Mouse (Mus musculus) limb, embryonic 14.5 days (tissue): Measurements from ENCODE around the gene Aunip. TPM values are rescaled to one million over a fixed set of nuclear protein-coding genes. Genes with fewer than 3 reads are reported as not detected.
A peak's percentile ranks its signal among the peaks of the same experiment; 100 is the strongest.

Source experiments
- ATAC-seq: fragments of 200-750 bp; cut with Nextera tagmentation; 2 replicates; pipeline ENCODE4 v1.8.0; 2017; ENCODE audit warnings: low read depth, moderate number of reproducible peaks, moderate TSS enrichment; ENCODE audit not compliant: low FRiP score
- DNase-seq: peaks from one replicate; pipeline ENCODE4 v3.0.0-alpha.2; 2015; ENCODE audit warnings: low spot score
- H3K27ac ChIP-seq: fragments of 300-500 bp; sonication (generic); replicated peaks from 2 replicates; pipeline ENCODE4 v1.5.1; 2014; ENCODE audit warnings: low read depth, mild to moderate bottlenecking, low read length, moderate library complexity, mixed read lengths
- H3K27me3 ChIP-seq: fragments of 300-500 bp; sonication (generic); 2 replicates; pipeline ENCODE4 v1.6.1; 2014; ENCODE audit warnings: low read length, mixed read lengths; ENCODE audit not compliant: control insufficient read depth, insufficient read depth
- H3K36me3 ChIP-seq: fragments of 300-500 bp; sonication (generic); 2 replicates; pipeline ENCODE4 v1.6.1; 2014; ENCODE audit warnings: mild to moderate bottlenecking, low read length, moderate library complexity, mixed read lengths; ENCODE audit not compliant: control insufficient read depth, insufficient read depth
- H3K4me1 ChIP-seq: fragments of 300-500 bp; sonication (generic); 2 replicates; pipeline ENCODE4 v1.6.1; 2014; ENCODE audit warnings: antibody characterized with exemption, low read length, mixed read lengths; ENCODE audit not compliant: control insufficient read depth, insufficient read depth
- H3K4me2 ChIP-seq: fragments of 300-500 bp; sonication (generic); replicated peaks from 2 replicates; pipeline ENCODE4 v1.6.1; 2014; ENCODE audit warnings: low read depth, mild to moderate bottlenecking, low read length, moderate library complexity; ENCODE audit not compliant: severe bottlenecking
- H3K4me3 ChIP-seq: fragments of 300-500 bp; sonication (generic); replicated peaks from 2 replicates; pipeline ENCODE4 v1.5.1; 2014; ENCODE audit warnings: low read length
- H3K9ac ChIP-seq: fragments of 300-500 bp; sonication (generic); 2 replicates; pipeline ENCODE4 v1.6.1; 2014; ENCODE audit warnings: mild to moderate bottlenecking, low read depth, low read length, moderate library complexity; ENCODE audit not compliant: severe bottlenecking
- H3K9me3 ChIP-seq: fragments of 300-500 bp; sonication (generic); 2 replicates; pipeline ENCODE4 v1.6.1; 2016; ENCODE audit warnings: low read length; ENCODE audit not compliant: control insufficient read depth
- POLR2A ChIP-seq: fragments of 200-500 bp; IDR thresholded peaks from 2 replicates; pipeline ENCODE4 v1.8.0; 2012; ENCODE audit warnings: inconsistent platforms, mild to moderate bottlenecking, moderate library complexity, borderline replicate concordance; ENCODE audit not compliant: insufficient read depth, insufficient read length; ENCODE audit errors: extremely low read depth
- WGBS: fragments of 180-500 bp; shearing (Covaris S2); extraction: QIAGEN DNeasy Blood & Tissue Kit; methylation state at CpG from one replicate; pipeline ENCODE4 v1.1.7; 2014; 5-methylcytosine and 5-hydroxymethylcytosine counted together
- polyA plus RNA-seq, 2 experiments: library from polyadenylated mRNA; depleted of rRNA in 1 of 2; stranded (reverse) in 1 of 2; unstranded in 1 of 2; fragments of >200 nt; fragmentation: Nextera tagmentation in 1 of 2; extraction: Ambion mirVana in 1 of 2; gene quantifications; 2 replicates each; pipeline versions ENCODE4 v1.2.1 to v1.2.3; 2012 to 2014

Gene Aunip
- polyA plus RNA-seq, 2 experiments: 3.5 to 10.3 TPM

GRCm38 (mm10) chr4:134468215-134468575 is 42.6 kb upstream of the Aunip start, which contains the start of gene Stmn1:
Gene Stmn1 (plus strand): TSS chr4:134468320.
- Histone ChIP-seq H3K27ac (peak within 1 kb of the TSS; percentile 83), H3K27me3 (no peaks in the 10 kb centered on the region), H3K4me3 (peak within 1 kb of the TSS; percentile 86), H3K9me3 (no peaks in the 10 kb centered on the region), H3K36me3 (peaks cover 27% of the 10 kb centered on the region), H3K4me1 (peaks cover 7% of the 10 kb centered on the region; the same call in 1 of the 2 replicates), H3K4me2 (peak within 1 kb of the TSS; percentile 81), H3K9ac (peak within 1 kb of the TSS; percentile 84)
- ATAC-seq (peak; percentile 94), DNase-seq (peak; percentile 96)
- peak; percentile 99 for TF ChIP-seq POLR2A
- under 1% methylated on average over 31 of the region's 31 CpGs for WGBS

- H3K4me3 ChIP-seq: peak overlapping the region; percentile 86
- H3K4me1 ChIP-seq: peaks cover 7% of the 10 kb centered on the region; the same call in 1 of the 2 replicates
- no peaks in the 10 kb centered on the region for H3K9me3 ChIP-seq
- peak overlapping the region; percentile 84 for H3K9ac ChIP-seq
- H3K4me2 ChIP-seq: peak overlapping the region; percentile 81
- H3K27ac ChIP-seq: peak overlapping the region; percentile 83
- peaks cover 29% of the 10 kb centered on the region for H3K36me3 ChIP-seq
- TF ChIP-seq POLR2A: no peak
- WGBS: under 1% methylated on average over 46 of the region's 68 CpGs
- peak; percentile 87 for ATAC-seq
- no peaks in the 10 kb centered on the region for H3K27me3 ChIP-seq
- peak; percentile 95 for DNase-seq
These were observed 42.1 kb upstream of the Aunip start for GRCm38 (mm10) chr4:134468578-134469266.

GRCm38 (mm10) chr4:134469341-134469796 is 41.4 kb upstream of the Aunip start:
- Histone ChIP-seq H3K9ac (peak overlapping the region; percentile 84), H3K27ac (no peak overlapping the region; the same call in 1 of the 2 replicates), H3K4me1 (peaks cover 7% of the 10 kb centered on the region; the same call in 1 of the 2 replicates), H3K27me3 (no peaks in the 10 kb centered on the region), H3K9me3 (no peaks in the 10 kb centered on the region), H3K4me3 (peak overlapping the region; percentile 86), H3K4me2 (peak overlapping the region; percentile 81), H3K36me3 (peaks cover 36% of the 10 kb centered on the region)
- 22% methylated on average over 6 of the region's 6 CpGs for WGBS
- TF ChIP-seq POLR2A: no peak
- DNase-seq: no peak
- ATAC-seq: no peak; the same call in 1 of the 2 replicates

- Histone ChIP-seq H3K27ac (no peak overlapping the region), H3K4me3 (peak overlapping the region; percentile 86), H3K27me3 (no peaks in the 10 kb centered on the region), H3K36me3 (peaks cover 42% of the 10 kb centered on the region), H3K9ac (0 out of 2 replicates have a peak overlapping the region, but pooled peaks have one; percentile 84), H3K9me3 (no peaks in the 10 kb centered on the region), H3K4me2 (peak overlapping the region; percentile 81), H3K4me1 (peaks cover 7% of the 10 kb centered on the region; the same call in 1 of the 2 replicates)
- no peak for DNase-seq
- 71% methylated on average over 3 of the region's 3 CpGs for WGBS
- TF ChIP-seq POLR2A: no peak
- no peak for ATAC-seq
These were observed 40.8 kb upstream of the Aunip start for GRCm38 (mm10) chr4:134469985-134470384.

- DNase-seq (no peak), ATAC-seq (no peak)
- Histone ChIP-seq H3K4me3 (no peak overlapping the region), H3K9ac (no peak overlapping the region), H3K4me2 (no peak overlapping the region), H3K4me1 (peaks cover 7% of the 10 kb centered on the region; the same call in 1 of the 2 replicates), H3K27me3 (no peaks in the 10 kb centered on the region), H3K36me3 (peaks cover 47% of the 10 kb centered on the region), H3K27ac (no peak overlapping the region), H3K9me3 (no peaks in the 10 kb centered on the region)
- no peak for TF ChIP-seq POLR2A
These were observed 39.3 kb upstream of the Aunip start for GRCm38 (mm10) chr4:134471469-134471868.
